Mouse (Mus musculus) megakaryocyte progenitor cell, adult 5-6 weeks (primary cell): ENCODE data around the gene 2900026A02Rik. TPM values are rescaled to one million over a fixed set of nuclear protein-coding genes. Genes with fewer than 3 reads are reported as not detected.

Source experiments
- ATAC-seq: replicated peaks from 2 replicates; pipeline ENCODE4 v1.8.0; 2016; ENCODE audit warnings: mild to moderate bottlenecking, moderate TSS enrichment, inconsistent platforms; ENCODE audit not compliant: poor library complexity
- total RNA-seq, 2 experiments: library from RNA; stranded (forward) in 1 of 2; stranded (reverse) in 1 of 2; fragments of 157-497, 149-512 nt in 1 of 2; fragments of 200-1000 nt in 1 of 2; gene quantifications; 2 replicates each; pipeline versions ENCODE4 v1.2.3 to v1.2.4; 2015 to 2017

2900026A02Rik gene
- total RNA-seq, 2 experiments from 2014 or later: 1.3 to 2.7 TPM

GRCm38 (mm10) chr5:113049876-113050275 lies 171.2 kb downstream of the 2900026A02Rik start:
- ATAC-seq: no peak

GRCm38 (mm10) chr5:113045511-113046273 lies 175.3 kb downstream of the 2900026A02Rik start:
- ATAC-seq: no peak

DNA sequence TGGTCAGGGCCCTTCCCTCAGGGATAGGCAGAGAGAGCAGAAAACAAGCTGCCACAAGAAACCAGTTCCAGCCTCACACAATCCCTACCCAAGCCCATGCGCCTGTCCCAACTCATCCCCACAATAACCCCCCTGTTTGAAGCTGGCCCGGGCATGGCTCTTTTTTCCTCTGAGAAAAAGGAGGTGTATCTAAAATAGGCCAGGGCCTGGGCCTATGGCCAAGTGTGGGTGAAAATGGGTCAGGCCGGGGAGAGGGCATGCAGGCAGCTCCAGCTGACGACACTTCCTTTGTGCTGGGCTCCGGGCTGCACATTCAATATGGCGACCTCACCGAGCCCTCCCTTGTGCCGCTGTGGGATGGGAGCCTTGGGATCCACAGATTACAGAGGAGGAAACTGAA lies 177.5 kb downstream of the 2900026A02Rik start:
- no peak for ATAC-seq

DNA sequence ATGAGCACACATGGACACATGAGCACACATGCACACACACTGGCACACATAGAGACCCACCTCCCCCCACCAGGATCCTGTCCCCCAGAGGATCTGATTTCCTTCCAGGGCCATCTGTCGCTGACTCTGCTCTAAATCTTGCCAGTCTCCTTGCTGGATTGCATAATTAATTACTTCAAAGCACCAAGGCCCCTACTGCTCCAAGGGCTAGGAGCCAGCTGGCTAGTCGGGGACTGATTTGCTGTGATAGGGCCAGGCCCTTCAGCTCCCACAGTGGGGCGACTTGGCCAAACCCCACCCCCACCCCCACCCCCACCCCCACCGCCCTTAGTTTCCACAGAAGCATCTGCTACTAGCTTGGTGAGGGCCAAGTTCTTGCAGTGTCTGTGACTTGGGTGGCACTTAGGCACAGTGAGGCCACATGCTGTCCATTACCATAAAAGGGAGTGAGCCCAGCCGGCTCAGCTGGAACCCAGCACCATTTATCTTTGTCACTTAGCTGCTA lies 179.4 kb downstream of the 2900026A02Rik start:
- ATAC-seq: peak; percentile 26; the same call in 1 of the 2 replicates

- 0 out of 2 replicates have a peak, but pooled peaks have one; percentile 20 for ATAC-seq
Observed at GRCm38 (mm10) chr5:113040776-113041175, 180.3 kb downstream of the 2900026A02Rik start.

DNA sequence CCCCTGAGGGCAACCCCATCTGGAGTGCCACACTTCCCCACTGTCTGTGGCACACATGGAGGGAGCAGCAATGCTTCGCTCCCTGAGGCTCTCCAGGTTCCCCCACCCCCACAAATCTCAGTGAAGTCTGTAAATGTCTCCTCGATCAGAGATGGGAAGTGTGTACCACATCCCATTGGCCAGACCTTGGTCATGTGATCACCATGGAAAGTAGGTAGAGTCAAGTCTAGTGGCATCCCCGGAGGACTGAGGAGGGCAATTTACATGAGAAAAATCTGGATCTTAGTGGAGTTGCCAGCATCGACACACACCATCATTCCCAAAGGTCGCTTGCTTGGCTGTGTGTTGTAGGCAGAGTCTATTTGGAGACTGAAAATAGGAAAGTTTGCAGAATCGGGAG lies 182.4 kb downstream of the 2900026A02Rik start:
- no peak for ATAC-seq

Other genes with a start within 250 kb of the 2900026A02Rik start
- 17.0 and 18.6 TPM in 2 replicates for gene Grk3, start 205.4 kb downstream of the 2900026A02Rik start, total RNA-seq (2015)
- gene Grk3, start 205.4 kb downstream of the 2900026A02Rik start, total RNA-seq (2017): 18.7 and 21.8 TPM in 2 replicates
- not detected in 2 replicates for gene Crybb2, start 151.1 kb downstream of the 2900026A02Rik start, total RNA-seq (2015)
- gene Crybb2, start 151.1 kb downstream of the 2900026A02Rik start, total RNA-seq (2017): not detected in 2 replicates
- not detected in 2 replicates for gene Crybb3, start 139.7 kb downstream of the 2900026A02Rik start, total RNA-seq (2015)
- not detected in 2 replicates for gene Crybb3, start 139.7 kb downstream of the 2900026A02Rik start, total RNA-seq (2017)
- gene Tmem211, start 5.7 kb upstream of the 2900026A02Rik start, total RNA-seq (2015): not detected in 2 replicates
- gene Tmem211, start 5.7 kb upstream of the 2900026A02Rik start, total RNA-seq (2017): not detected in 2 replicates
- 0.67 TPM in 1 of 2 replicates, not detected in the other for gene Sgsm1, start 89.5 kb upstream of the 2900026A02Rik start, total RNA-seq (2015)
- gene Sgsm1, start 89.5 kb upstream of the 2900026A02Rik start, total RNA-seq (2017): not detected in 2 replicates
- gene Aym1, start 136.1 kb upstream of the 2900026A02Rik start, total RNA-seq (2015): not detected in 2 replicates
- not detected in 2 replicates for gene Aym1, start 136.1 kb upstream of the 2900026A02Rik start, total RNA-seq (2017)